Mouse (Mus musculus) adrenal gland, adult 2 months (tissue): ENCODE measurements around the gene Epp13. TPM values are rescaled to one million over a fixed set of nuclear protein-coding genes. Genes with fewer than 3 reads are reported as not detected.
A peak's percentile ranks its signal among the peaks of the same experiment; 100 is the strongest.
"Not testable (repeated sequence)": the region's sequence is repeated elsewhere in the genome, so short reads cannot be mapped to it uniquely, and the experiment has no call there.

Experiments
- DNase-seq: peaks from one replicate; pipeline ENCODE4 v3.0.0; 2021
- long read RNA-seq: library from polyadenylated mRNA; stranded (forward); transcript quantifications from one replicate; pipeline ENCODE4 v2.0.0, GENCODE M21; 2021
- polyA plus RNA-seq: library from polyadenylated mRNA; depleted of rRNA; stranded (reverse); fragments of >200 nt; gene quantifications from 2 replicates; pipeline ENCODE4 v1.2.3, GENCODE M21; 2012; rRNA removed
- total RNA-seq, 2 experiments: library from RNA; stranded (reverse); gene quantifications; 2 replicates each; pipeline ENCODE4 v1.2.3; 2021

The Epp13 gene
- total RNA-seq (not detected), polyA plus RNA-seq (not detected in 2 replicates)
- long read RNA-seq = 0 reads

DNA sequence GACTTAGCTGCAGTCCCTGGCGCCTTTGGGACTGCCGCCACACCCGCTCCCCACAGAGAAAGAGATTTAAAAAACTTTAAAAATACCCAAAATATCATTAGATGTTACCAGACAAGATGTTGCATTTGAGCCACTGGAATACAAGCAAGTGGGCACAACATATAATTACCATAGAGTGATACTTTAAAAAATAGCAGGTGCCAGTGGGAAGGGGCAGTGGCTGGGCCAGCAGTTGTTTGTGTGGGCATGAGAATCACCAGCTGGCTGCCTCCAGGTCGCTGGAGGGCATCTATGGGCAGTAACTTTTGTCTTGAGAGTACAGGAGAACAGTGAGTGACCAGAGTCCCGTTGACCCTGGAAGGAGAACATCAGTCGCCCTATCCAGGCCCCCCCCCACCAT is at the start of gene Epp13:
TSS of gene Epp13 (plus strand) at position 301 of the 400 bp plus-strand sequence.
- no peak for DNase-seq

DNA sequence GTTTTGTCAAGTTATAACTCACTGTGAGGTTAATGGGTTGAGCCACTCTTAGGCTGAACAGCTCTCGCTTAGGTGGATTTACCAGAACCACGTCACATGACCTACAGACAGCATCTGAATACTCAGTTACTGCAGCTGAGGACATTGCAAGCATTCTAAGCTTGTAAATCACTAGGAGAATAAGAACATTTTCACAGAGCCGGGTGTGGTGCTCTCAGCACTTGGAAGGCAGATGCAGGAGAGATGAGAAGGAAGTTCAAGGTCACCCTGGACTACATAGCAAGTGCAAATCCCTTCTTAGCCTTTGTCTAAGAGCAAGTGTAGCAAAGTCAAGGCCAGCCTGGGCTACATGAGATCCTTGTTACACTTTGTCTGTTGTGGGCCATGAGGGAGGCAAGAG is 48.3 kb upstream of the Epp13 start:
- no peak for DNase-seq

DNA sequence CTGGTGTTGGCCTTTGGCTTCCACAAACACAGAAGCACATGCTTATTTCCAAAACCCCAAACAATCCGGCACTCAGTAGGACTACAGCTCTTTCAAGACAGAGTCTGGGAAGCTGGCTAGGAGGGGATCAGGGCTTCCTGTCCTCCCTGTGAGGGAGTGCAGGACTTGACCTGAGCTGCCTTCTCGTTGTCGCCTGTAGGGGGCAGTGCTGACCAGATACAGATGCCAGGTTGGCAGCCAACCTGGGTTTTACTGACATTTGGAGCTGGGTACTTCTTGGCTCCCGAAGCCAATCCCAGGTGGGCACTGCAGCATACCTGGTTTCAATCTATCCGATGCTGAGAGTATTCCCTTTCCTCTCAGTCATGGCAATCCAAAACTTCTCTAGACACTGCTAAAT is 39.4 kb upstream of the Epp13 start:
- peak; percentile 47 for DNase-seq

DNA sequence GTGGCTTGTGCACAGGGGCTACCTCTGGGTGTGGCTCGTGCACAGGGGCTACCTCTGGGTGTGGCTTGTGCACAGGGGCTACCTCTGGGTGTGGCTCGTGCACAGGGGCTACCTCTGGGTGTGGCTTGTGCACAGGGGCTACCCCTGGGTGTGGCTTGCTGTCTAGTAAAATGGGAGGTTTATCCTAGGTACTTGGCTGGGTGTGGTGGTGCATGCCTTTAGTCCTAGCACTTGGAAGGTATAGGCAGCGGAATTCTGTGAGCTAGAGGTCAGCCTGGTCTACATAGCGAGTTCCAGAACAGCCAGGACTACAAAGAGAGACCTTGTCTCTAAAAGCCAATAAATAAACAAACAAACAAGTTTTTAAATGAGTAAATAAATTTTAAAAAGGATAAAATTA is 37.8 kb upstream of the Epp13 start:
- not testable (repeated sequence) for DNase-seq

DNA sequence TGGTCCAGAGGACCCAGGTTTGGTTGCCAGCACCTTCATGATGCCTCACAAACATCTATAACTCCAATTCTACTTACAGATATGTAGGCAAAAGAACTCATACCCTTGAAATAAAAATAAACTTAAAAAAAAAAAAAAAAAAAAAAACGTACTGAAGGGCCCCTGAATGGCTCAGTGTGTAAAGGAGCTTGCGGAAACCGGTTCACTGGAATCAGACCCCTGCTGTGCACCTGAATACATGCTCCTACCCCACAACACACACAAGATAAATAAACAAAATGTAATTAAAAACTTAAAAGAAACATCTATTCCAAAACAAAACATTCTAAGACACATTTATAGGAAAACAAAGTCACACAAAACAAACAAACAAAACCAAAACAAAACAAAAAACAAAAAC is 32.4 kb upstream of the Epp13 start:
- no peak for DNase-seq

DNA sequence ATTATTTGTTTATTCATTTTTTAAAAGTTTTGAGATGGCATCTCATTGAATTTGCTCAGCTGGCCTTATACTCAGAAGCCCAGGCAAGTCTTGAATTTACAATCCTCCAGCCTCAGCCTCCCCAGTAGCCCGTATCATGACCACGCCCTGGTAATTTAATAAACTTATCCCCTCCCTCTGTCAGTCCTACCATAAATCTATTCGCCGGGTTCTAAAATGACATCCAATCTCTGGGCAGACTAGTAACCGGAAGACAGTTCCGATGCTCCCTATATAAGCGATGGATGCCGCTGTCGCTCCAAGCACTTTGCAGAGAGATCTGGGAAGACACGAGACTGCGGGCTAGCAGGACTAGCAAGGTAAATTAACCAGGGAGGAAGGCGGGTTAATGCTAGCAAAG is 30.5 kb upstream of the Epp13 start, which contains the start of gene Zscan5b:
TSS of gene Zscan5b (plus strand) at position 301 of the 400 bp plus-strand sequence.
- no peak for DNase-seq

DNA sequence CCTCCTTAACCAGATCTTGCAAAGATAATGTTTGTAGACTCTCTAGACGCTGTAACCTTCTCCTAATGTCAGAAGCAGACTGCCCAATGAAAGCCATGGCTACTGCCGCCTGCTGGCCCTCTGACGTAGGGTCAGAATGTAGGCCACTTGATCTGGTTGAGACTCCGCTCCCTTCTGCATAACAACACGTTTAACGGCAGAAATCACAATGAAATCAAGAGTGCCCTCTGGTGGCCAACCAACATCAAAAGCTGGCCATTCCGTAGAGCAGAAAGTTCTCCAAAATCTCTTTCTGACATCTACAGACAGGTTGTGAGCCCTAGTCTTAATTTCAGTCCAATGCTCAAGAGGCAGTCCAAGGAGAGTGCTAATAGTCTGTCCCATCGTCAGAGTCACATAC is 24.0 kb upstream of the Epp13 start:
- peak; percentile 37 for DNase-seq

DNA sequence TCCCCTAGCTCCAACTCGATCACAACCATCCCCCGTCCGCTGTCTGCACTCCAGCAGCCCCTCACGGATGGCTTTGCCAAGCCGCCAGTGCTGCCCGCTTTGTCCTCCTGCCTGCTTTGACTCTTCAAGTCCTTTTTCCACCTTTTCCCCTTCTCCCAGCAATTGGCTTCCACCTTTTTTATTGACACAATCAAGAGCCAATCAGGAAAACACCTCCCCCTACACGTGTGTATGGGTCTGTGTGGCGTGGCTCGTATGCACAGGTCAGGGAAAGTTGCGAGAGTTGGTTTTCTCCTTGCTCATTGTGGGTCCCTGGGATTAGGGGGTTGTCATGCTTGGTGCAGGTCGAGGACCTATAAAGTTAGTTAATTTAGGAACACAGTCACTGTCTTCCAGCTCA is 12.7 kb upstream of the Epp13 start:
- DNase-seq = no peak

DNA sequence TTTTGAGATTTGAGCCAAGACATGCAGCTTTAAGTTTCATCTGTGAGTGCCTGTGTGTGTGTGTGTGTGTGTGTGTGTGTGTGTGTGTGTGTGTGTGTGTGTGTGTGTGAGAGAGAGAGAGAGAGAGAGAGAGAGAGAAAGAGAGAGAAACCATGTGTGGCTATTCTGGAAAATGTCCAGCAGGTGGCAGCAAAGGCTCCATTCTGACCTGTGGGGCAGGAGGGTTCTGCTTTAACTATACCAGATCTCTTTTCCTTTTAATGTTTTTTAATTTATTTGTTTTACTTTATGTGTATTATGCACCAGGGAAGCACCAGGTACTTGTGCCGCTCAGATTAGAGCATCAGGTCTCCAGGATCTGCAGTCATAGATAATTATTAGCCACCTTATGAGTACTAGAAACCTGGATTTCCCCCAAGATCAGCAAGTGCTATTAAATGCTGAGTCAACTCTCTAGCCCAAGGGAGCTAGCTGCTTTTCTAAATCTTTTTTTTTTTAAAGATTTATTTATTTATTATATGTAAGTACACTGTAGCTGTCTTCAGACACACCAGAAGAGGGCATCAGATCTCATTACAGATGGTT is 11.6 kb upstream of the Epp13 start:
- peak; percentile 29 for DNase-seq

DNA sequence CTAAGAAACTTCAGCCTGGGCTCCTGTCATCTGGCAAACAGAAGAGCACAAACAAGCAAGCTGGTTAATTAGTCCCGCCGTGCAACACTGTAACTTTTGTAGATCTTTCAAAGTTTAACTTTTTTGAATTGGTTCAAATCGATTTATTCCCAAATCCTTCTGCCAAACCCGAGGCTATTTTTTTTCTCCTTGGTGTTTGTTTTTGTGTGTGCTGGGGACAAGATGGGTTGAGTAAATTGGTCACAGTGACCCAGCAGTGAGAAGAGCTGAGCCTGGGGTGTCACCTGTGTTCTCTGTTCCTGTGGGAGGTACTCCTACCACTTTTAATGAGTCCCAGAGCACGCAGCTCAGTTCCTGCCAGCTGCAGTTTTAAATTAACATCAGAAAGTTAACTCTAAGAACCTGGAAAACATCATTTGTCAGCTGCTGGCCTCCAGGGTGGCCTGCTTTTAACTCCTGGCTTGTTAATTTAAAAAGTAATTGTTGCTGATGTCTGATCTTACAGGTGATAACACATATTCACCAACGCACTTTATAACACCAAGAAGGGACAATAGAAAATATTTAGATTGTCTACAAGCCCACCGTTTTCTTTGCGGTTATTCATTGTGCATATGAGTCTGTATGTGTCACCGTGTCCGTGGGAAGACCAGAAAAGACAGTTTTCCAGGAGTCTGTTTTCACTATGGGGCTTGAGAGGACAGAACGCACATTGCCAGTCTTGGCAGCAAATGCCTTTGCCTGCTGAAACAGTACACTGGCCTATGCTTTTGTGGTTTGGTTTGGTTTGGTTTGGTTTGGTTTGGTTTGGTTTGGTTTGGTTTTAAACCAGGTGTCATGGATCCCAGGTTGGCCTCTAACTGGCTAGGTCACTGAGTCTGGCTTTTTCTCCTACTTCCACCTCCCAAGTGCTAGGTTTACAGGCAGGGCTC is 7.9 kb upstream of the Epp13 start:
- no peak for DNase-seq

DNA sequence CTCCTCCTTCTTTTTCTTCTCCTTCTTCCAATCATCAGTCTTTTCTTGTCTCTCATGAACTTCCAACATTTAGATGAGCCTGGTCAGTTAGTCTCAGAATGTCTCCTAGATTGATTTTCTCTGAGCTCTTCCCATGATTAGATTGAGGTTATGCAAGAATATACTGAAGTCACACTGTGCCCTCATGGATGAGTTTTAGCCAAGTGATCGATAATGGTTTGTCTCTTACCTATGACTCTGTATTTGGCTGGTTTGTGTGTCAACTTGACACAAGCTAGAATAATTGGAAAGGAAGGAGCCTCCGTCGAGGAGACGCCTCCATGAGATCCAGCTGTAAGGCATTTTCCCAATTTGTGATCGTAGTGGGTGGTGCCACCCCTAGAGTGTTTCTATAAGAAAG is 1.9 kb downstream of the Epp13 start:
- DNase-seq = no peak

DNA sequence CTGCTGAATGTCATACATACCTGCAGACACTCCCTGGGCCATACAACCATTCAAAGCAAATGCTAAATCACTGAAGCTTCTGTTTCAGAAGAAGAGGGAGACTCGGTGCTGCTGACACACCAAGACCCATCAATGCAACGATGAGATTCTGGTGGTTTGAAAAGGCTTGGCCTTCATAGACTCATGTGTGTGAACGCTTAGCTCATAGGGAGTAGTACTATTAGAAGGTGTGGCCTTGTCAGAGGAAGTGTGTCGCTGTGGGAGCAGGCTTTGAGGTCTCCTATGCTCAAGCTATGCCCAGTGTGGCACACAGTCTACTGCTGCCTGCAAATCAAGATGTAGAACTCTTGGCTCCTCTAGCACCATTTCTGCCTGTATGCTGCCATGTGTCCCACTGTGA is 4.9 kb downstream of the Epp13 start:
- DNase-seq = no peak

DNA sequence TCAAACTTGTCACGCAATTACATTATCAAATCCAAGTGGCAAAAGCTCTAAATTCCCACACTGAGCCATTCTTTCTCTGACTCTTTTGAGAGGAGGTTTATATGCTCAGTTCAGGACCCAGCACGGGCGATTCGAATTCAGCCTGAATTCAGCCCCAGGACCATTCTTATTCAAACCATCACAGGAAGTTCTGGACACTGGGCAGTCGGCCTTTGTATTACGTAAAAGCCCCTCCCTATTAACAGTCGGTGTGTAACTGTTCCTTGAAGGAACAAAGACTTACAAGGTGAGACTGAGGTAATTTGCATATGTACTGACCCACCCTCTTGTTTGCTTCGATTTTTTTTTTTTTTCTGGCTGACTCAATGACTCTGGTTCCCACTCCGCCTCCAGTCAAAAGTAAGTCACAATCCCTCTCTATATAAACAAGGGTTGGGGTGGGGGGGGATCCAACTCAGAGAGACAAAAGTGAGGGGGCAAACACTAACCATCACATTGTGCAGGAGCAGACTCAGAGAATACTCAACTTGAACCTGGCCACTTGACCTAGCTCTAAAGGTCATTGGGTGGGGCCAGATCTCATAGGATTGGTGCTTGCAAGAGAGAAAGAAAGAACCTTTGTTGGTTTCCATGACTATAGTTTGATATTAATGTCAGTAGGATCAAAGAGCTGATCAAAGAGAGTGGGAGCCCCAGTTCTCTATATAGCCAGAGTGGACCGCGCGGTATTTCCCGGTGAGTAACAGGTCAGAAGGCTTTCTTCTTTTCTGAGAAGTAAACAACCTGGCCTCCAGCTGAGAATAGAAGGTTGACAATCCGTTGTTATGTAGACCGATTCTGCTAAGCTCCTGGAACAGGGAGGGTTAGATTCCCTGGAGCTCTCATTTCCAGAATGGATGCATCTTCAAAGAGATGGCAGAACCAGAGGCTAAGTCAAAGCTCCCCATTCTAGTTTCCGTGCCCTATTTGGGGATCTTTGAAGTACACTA is 6.0 kb downstream of the Epp13 start:
- no peak for DNase-seq

DNA sequence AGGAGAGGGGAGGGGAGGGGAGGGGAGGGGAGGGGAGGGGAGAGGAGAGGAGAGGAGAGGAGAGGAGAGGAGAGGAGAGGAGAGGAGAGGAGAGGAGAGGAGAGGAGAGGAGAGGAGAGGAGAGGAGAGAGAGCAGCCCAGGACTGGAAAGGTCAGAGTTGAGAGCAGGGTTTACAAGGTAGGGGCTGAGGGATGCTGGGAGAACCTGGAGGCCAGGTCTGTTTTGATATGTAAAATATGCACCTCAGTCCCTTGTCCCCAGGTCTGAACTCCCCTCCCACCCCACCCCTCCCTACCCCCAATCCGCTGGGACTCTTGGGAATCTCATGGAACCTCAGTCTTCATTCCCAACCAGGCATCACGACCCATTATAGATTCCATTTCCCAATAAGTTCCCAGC is 7.5 kb downstream of the Epp13 start:
- DNase-seq = not testable (repeated sequence)

DNA sequence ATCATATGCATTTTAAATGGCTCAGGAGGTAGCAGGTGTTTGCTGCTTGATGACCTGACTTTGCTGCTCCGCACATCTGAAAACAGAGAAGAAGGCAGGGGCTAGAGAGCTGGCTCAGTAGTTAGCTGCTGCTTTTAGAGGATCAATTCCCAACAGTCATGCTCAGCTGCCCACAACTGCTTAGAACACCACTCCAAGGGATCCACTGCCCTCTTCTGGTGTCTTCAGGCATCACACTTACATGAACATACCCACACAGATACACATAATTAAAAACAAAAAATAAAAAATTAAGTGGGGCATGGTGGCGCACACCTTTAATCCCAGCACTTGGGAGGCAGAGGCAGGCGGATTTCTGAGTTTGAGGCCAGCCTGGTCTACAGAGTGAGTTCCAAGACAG is 9.6 kb downstream of the Epp13 start:
- no peak for DNase-seq

DNA sequence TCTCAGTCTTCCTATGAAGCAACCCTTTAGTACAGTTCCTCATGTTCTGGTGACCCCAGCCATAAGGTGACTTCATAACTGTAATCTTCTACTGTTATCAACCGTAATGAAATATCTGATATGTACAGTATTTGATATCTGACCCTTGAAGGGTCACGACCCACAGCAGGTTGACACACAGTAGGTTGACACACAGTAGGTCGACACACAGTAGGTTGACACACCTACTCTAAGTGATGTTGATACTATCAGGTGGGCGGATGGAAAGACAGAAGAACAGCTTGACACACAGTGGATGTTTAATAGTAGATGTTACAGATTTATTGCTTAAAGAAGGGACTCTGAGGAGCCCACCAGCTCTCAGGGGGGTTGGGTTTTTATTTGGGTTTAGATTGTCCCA is 10.5 kb downstream of the Epp13 start:
- no peak for DNase-seq

DNA sequence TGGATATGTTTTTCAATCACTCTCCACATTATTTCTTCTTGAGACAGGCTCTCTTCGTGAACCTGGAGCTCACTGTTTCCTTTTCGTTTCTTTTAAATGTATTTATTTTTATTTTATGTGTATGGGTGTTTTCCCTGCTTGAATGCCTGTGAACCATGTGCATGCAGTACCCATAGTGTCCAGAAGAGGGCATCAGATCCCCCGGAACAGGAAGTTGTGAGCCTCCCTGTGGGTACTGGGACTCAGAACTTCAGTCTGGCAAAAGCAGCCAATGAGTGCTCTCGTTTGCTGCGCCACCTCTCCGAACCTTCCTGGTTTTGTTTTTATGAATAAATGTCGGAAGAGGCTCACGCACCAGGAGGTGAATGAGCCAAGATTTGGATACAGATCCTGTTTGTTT is 13.2 kb downstream of the Epp13 start:
- peak; percentile 8 for DNase-seq

DNA sequence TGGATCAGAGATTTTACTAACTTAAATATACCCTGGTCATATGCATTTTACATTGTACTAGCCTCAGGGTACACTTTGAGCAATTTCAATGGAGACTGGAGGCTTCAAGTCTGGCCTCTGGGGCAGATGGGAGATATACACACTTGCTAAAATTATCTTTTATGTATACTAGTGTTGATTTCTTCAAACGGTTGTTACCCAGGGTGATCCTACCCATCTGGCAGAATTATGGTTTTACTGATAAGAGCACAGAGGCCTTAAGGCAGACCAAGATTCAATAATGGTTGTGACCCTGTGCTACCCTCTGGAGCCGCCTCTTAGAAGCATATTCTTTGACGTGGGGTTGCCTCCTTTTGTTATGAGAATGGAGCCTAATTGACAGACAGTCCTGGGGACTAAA is 25.4 kb downstream of the Epp13 start:
- no peak for DNase-seq

DNA sequence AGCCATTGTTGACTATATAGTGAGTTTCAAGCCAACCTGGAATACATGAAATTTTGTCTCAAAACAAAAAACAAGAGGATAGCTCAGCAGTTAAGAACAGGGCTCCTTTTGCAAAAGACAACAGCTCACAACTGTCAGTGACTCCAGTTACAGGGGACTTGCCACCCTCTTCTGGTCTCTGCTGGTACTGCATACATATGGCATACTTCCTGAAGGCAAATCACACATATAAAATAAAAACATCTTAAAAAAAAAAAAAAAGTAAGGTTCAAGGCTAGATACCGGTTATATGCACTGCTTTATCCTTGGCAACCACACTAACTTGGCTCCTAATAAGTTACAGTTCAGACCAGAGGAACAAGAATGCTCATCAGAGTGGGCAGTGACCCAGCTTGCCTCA is 30.2 kb downstream of the Epp13 start:
- peak; percentile 66 for DNase-seq

DNA sequence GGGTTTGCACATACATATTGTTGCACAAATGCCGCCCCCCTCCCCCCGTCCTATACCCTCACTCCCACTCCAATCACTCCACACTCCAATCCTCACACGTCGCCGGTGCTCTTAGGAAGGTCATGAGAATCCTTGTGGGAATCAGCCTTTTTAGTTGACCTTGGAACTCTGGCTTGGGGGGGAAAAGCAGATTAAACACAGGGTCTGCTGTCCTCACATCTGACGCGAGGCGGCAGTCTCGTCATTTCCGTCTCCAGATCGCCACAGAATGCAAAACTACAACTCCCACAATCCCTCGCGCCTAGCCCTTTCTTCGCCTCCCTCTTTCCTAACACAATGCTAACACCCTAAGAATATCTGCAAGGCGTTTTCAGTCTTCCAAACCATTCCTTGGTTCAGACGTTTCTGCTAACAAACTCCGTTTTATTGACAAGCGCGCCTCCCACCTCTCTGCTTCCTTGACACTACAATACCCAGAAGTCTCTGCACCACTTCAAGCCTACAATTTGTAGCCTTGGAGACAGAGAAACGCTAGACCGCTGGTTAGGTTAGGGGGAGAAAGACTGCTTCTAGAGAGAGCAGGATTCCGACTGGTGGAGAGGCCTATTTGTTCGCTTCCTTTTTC is 31.1 kb downstream of the Epp13 start:
- peak; percentile 85 for DNase-seq

DNA sequence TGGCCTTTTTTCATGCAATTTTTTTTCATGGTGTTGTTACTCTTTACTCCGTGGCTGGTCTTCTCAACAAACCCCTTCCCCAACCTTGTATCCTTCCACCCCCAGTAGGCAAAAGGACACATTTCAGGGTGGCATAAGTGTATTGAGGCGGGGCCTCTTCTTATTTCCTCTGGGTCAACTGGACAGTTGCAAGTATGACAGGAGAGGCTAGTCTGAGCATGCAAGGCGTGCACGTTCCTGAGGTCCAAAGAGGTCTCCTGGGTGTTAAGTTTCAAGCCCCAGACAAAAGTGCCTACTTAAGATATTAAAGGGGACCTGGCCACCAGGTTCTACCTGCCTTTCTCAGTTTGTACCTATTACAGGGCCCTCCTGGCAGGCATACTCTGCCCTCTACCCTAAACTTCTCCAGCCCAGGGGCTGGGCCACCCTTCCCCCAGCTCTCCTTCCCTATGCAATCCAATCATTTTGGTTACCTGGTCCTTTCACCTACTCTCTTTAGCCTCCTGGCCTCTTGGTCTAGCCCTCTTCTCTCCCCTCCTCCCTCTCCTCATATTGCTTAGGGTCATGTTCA is 32.0 kb downstream of the Epp13 start:
- no peak for DNase-seq
